Mouse (Mus musculus) intestine, embryonic 14.5 days (tissue): ENCODE measurements at regions not wholly inside any gene's neighbourhood (a gene's known extent, or its start where the extent isn't known, plus 50 kb on each side); places are given as distances from the start of the nearest gene placed in this dataset.

Source experiments
- ATAC-seq: fragments of 200-750 bp; cut with Nextera tagmentation; replicated peaks from 2 replicates; pipeline ENCODE4 v1.8.0; 2017; ENCODE audit warnings: low read depth, moderate number of reproducible peaks, moderate TSS enrichment, moderate library complexity; ENCODE audit not compliant: low FRiP score, low TSS enrichment
- DNase-seq: peaks from one replicate; pipeline ENCODE4 v3.0.0-alpha.2; 2018; ENCODE audit warnings: low spot score
- H3K27ac ChIP-seq: fragments of 300-500 bp; sonication (generic); 2 replicates; pipeline ENCODE4 v1.5.1; 2014; ENCODE audit warnings: low read depth, mild to moderate bottlenecking, control low read depth
- H3K27me3 ChIP-seq: fragments of 300-500 bp; sonication (generic); replicated peaks from 2 replicates; pipeline ENCODE4 v1.6.1; 2014; ENCODE audit warnings: low read length, control low read depth; ENCODE audit not compliant: control insufficient read depth, insufficient read depth
- H3K36me3 ChIP-seq: fragments of 300-500 bp; sonication (generic); 2 replicates; pipeline ENCODE4 v1.6.1; 2014; ENCODE audit warnings: low read length, control low read depth; ENCODE audit not compliant: control insufficient read depth, insufficient read depth
- H3K4me1 ChIP-seq: fragments of 300-500 bp; sonication (generic); replicated peaks from 2 replicates; pipeline ENCODE4 v1.6.1; 2014; ENCODE audit warnings: low read length, control low read depth, mixed read lengths; ENCODE audit not compliant: control insufficient read depth, insufficient read depth
- H3K4me2 ChIP-seq: fragments of 300-500 bp; sonication (generic); 2 replicates; pipeline ENCODE4 v1.6.1; 2014; ENCODE audit warnings: low read length
- H3K4me3 ChIP-seq: fragments of 300-500 bp; sonication (generic); 2 replicates; pipeline ENCODE4 v1.5.1; 2014; ENCODE audit warnings: low read depth, low read length, control low read depth, mixed read lengths
- H3K9ac ChIP-seq: fragments of 300-500 bp; sonication (generic); 2 replicates; pipeline ENCODE4 v1.6.1; 2014; ENCODE audit warnings: mild to moderate bottlenecking, low read length
- H3K9me3 ChIP-seq: fragments of 300-500 bp; sonication (generic); 2 replicates; pipeline ENCODE4 v1.6.1; 2016; ENCODE audit warnings: low read length, control low read depth; ENCODE audit not compliant: control insufficient read depth
- WGBS: fragments of 180-500 bp; shearing (Covaris S2); extraction: QIAGEN DNeasy Blood & Tissue Kit; methylation state at CpG from one replicate; pipeline ENCODE4 v1.1.7; 2014; 5-methylcytosine and 5-hydroxymethylcytosine counted together

DNA sequence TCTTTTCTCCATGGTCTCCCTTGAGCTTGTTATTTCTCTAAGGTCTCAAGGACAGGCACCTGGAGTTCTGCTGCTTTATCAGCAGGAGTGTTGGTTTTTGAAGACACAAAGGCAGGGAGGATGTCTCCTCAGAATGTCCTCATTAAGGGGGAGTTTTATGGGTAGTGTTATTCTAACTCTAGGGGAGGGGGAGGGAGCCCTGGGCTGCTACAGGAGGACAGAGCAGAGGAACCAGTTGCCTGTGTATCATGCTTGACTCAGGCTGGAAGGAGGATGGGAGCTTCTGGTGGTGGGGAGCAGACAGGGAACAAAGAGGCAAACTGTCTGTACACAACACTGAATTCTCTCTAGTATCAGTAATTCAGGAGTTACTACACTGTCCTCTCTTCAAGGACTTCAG, 171.9 kb upstream of the Cntnap5a start:
- no peaks in the 10 kb centered on the region for H3K27me3 ChIP-seq
- DNase-seq: no peak
- no peaks in the 10 kb centered on the region for H3K4me1 ChIP-seq
- H3K9ac ChIP-seq: no peak overlapping the region
- ATAC-seq: 0 out of 2 replicates have a peak, but pooled peaks have one; percentile 32
- no peak overlapping the region for H3K4me3 ChIP-seq
- no peak overlapping the region for H3K27ac ChIP-seq
- H3K9me3 ChIP-seq: no peaks in the 10 kb centered on the region
- H3K4me2 ChIP-seq: no peak overlapping the region
- H3K36me3 ChIP-seq: no peaks in the 10 kb centered on the region

DNA sequence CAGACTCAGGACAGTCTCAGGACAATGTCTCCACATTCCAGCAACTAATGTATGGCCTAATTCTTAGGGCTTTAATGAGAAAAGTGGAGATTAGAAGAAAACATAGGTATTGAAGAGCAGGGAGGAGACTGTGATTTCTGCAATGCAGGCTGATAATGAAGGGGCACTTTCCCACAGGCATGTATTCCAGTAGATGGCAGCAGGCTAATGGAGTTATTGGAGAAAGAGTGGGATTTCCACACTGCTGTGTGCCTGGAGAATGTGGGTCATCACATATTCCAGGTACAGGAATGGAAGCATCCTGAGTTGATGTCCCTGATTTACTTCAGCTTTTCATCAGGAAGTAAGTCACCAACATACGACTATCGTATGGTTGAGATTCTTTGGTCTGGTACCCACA, 150.8 kb upstream of the Cntnap5a start:
- no peaks in the 10 kb centered on the region for H3K9me3 ChIP-seq
- H3K27me3 ChIP-seq: no peaks in the 10 kb centered on the region
- no peaks in the 10 kb centered on the region for H3K4me1 ChIP-seq
- WGBS: 89% methylated on average over 2 of the region's 2 CpGs
- H3K27ac ChIP-seq: no peak overlapping the region
- H3K9ac ChIP-seq: no peak overlapping the region
- no peak overlapping the region for H3K4me2 ChIP-seq
- no peak for ATAC-seq
- H3K36me3 ChIP-seq: no peaks in the 10 kb centered on the region
- no peak for DNase-seq
- no peak overlapping the region for H3K4me3 ChIP-seq

- 82% methylated on average over 1 of the region's 1 CpGs for WGBS
- Histone ChIP-seq H3K9me3 (no peaks in the 10 kb centered on the region), H3K9ac (no peak overlapping the region)
Observed at GRCm38 (mm10) chr1:115545994-115546393, 138.6 kb upstream of the Cntnap5a start.

More at GRCm38 (mm10) chr1:115545994-115546393, 138.6 kb upstream of the Cntnap5a start:
- no peak for DNase-seq
- Histone ChIP-seq H3K36me3 (no peaks in the 10 kb centered on the region), H3K4me3 (no peak overlapping the region), H3K4me2 (no peak overlapping the region), H3K27me3 (no peaks in the 10 kb centered on the region), H3K4me1 (no peaks in the 10 kb centered on the region), H3K27ac (no peak overlapping the region)
- ATAC-seq: no peak
